Mouse (Mus musculus) MEL (cell line): Measurements from ENCODE around the gene Zap70. TPM values are rescaled to one million over a fixed set of nuclear protein-coding genes. Genes with fewer than 3 reads are reported as not detected.

ENCODE experiments used
- DNase-seq: peaks from one replicate; pipeline ENCODE4 v3.0.0; 2011; ENCODE audit warnings: low read depth, low spot score
- H3K27ac ChIP-seq: 2 replicates; pipeline ENCODE4 v1.5.1; 2012; ENCODE audit warnings: low read depth, mild to moderate bottlenecking, control low read depth, low read length, moderate library complexity; ENCODE audit not compliant: control insufficient read depth
- H3K27me3 ChIP-seq, 2 experiments: fragments of 150-350 bp in 1 of 2; sonication (generic) in 1 of 2; 2 replicates each; pipeline ENCODE4 v1.6.1; 2012; ENCODE audit warnings: low read length in 2 of 2, mild to moderate bottlenecking in 2 of 2, improper control_type of control experiment in 1 of 2, moderate library complexity in 1 of 2; ENCODE audit not compliant: insufficient read depth in 2 of 2, control insufficient read depth in 1 of 2
- H3K36me3 ChIP-seq, 2 experiments: 2 replicates each; pipeline ENCODE4 v1.6.1; 2012 to 2014; ENCODE audit warnings: low read length in 2 of 2, improper control_type of control experiment in 1 of 2, inconsistent platforms in 1 of 2, mild to moderate bottlenecking in 1 of 2; ENCODE audit not compliant: insufficient read depth in 2 of 2, control insufficient read depth in 1 of 2
- H3K4me1 ChIP-seq, 2 experiments: fragments of 150-350 bp in 1 of 2; sonication (generic) in 1 of 2; 2 replicates each; pipeline ENCODE4 v1.6.1; 2012; ENCODE audit warnings: low read length in 2 of 2, improper control_type of control experiment in 1 of 2, mild to moderate bottlenecking in 1 of 2; ENCODE audit not compliant: insufficient read depth in 2 of 2, control insufficient read depth in 1 of 2
- H3K4me3 ChIP-seq, 2 experiments: fragments of 150-350 bp in 1 of 2; sonication (generic) in 1 of 2; 2 replicates each; pipeline ENCODE4 v1.5.1; 2012; ENCODE audit warnings: low read depth in 2 of 2, low read length in 2 of 2, mild to moderate bottlenecking in 2 of 2, moderate library complexity in 2 of 2, control low read depth in 1 of 2, improper control_type of control experiment in 1 of 2; ENCODE audit not compliant: control insufficient read depth in 1 of 2, insufficient read depth in 1 of 2
- H3K79me2 ChIP-seq: 2 replicates; pipeline ENCODE4 v1.6.1; 2012; ENCODE audit warnings: mild to moderate bottlenecking, low read length, moderate library complexity; ENCODE audit not compliant: control insufficient read depth, poor library complexity, insufficient read depth
- H3K9ac ChIP-seq: 2 replicates; pipeline ENCODE4 v1.6.1; 2012; ENCODE audit warnings: low read depth, mild to moderate bottlenecking, control low read depth, low read length, moderate library complexity; ENCODE audit not compliant: control insufficient read depth, poor library complexity, severe bottlenecking
- H3K9me3 ChIP-seq: fragments of 150-350 bp; sonication (generic); replicated peaks from 2 replicates; pipeline ENCODE4 v1.6.1; 2012; ENCODE audit warnings: mild to moderate bottlenecking, low read length, improper control_type of control experiment, moderate library complexity; ENCODE audit not compliant: insufficient read depth
- BHLHE40 ChIP-seq: IDR thresholded peaks from 2 replicates; pipeline ENCODE4 v1.6.1; 2012; ENCODE audit warnings: low read depth, mild to moderate bottlenecking, inconsistent platforms, low read length, improper control_type of control experiment, borderline replicate concordance
- CTCF ChIP-seq, 3 experiments: IDR thresholded peaks in 2 of 3; conservative IDR thresholded peaks in 1 of 3; 2 replicates each; pipeline ENCODE4 v1.5.1; 2011 to 2012; ENCODE audit warnings: low read length in 3 of 3, low read depth in 2 of 3, mild to moderate bottlenecking in 2 of 3, improper control_type of control experiment in 1 of 3, inconsistent platforms in 1 of 3, mixed read lengths in 1 of 3, moderate library complexity in 1 of 3; ENCODE audit not compliant: control insufficient read depth in 1 of 3, insufficient read depth in 1 of 3, poor library complexity in 1 of 3, severe bottlenecking in 1 of 3
- MAFK ChIP-seq: IDR thresholded peaks from 2 replicates; pipeline ENCODE4 v1.6.1; 2011; ENCODE audit warnings: low read depth, mild to moderate bottlenecking, low read length, improper control_type of control experiment, borderline replicate concordance
- SIN3A ChIP-seq: IDR thresholded peaks from 2 replicates; pipeline ENCODE4 v1.6.1; 2012; ENCODE audit warnings: low read length, improper control_type of control experiment, inconsistent platforms
- SMC3 ChIP-seq: IDR thresholded peaks from 2 replicates; pipeline ENCODE4 v1.6.1; 2011; ENCODE audit warnings: low read depth, low read length, improper control_type of control experiment
- TBP ChIP-seq: IDR thresholded peaks from 2 replicates; pipeline ENCODE4 v1.8.0; 2011; ENCODE audit warnings: low read depth, low read length, improper control_type of control experiment
- ZC3H11A ChIP-seq: IDR thresholded peaks from 2 replicates; pipeline ENCODE4 v1.6.1; 2012; ENCODE audit warnings: low read depth, mild to moderate bottlenecking, inconsistent platforms, low read length, improper control_type of control experiment
- polyA plus RNA-seq, 2 experiments: library from polyadenylated mRNA; stranded (reverse) in 1 of 2; unstranded in 1 of 2; fragments of >175 nt in 1 of 2; fragments of >200 nt in 1 of 2; gene quantifications; 2 replicates each; pipeline versions ENCODE4 v1.2.1 to v1.2.4; 2012; ENCODE audit warnings: low replicate concordance in 2 of 2, low read depth in 1 of 2; ENCODE audit not compliant: insufficient read length in 2 of 2, insufficient read depth in 1 of 2, missing spikeins in 1 of 2
- total RNA-seq: library from RNA; depleted of rRNA; stranded (reverse); fragments of 300-350 nt; gene quantifications from 2 replicates; pipeline ENCODE4 v1.2.3, GENCODE M21; 2012

Zap70 gene
- total and polyA plus RNA-seq, 3 experiments: not detected

GRCm38 (mm10) chr1:36782476-36782875 lies 20.9 kb downstream of the Zap70 start:
- no peak for TF ChIP-seq TBP
- peak in 2 of 3 experiments; percentile 11 to 15; a peak in 1 of 6 replicates for TF ChIP-seq CTCF (IDR thresholded peaks at IDR 0.05 in 2 of 3, conservative IDR thresholded peaks at IDR 0.05 in 1 of 3; ENCODE audit: control insufficient read depth in 1 of 3, insufficient read depth in 1 of 3, low read depth in 2 of 3, low read length in 3 of 3, poor library complexity in 1 of 3, severe bottlenecking in 1 of 3)
- H3K79me2 ChIP-seq: no peaks in the 10 kb centered on the region
- H3K4me3 ChIP-seq: no peak overlapping the region
- no peaks in the 10 kb centered on the region for H3K27me3 ChIP-seq
- no peaks in the 10 kb centered on the region for H3K36me3 ChIP-seq
- H3K27ac ChIP-seq: no peak overlapping the region
- peaks cover 0 to 5% of the 10 kb centered on the region in 2 experiments; a peak in 1 of 4 replicates for H3K4me1 ChIP-seq
- H3K9me3 ChIP-seq: no peaks in the 10 kb centered on the region
- no peak for DNase-seq
- no peak overlapping the region for H3K9ac ChIP-seq

- Histone ChIP-seq H3K27me3 (no peaks in the 10 kb centered on the region), H3K9ac (no peak overlapping the region), H3K27ac (no peak overlapping the region), H3K4me3 (no peak overlapping the region), H3K36me3 (no peaks in the 10 kb centered on the region), H3K4me1 (peaks cover 0 to 5% of the 10 kb centered on the region in 2 experiments; a peak in 1 of 4 replicates), H3K79me2 (no peaks in the 10 kb centered on the region), H3K9me3 (no peaks in the 10 kb centered on the region)
- TF ChIP-seq SMC3 (peak; percentile 94), ZC3H11A (peak; percentile 95), CTCF (IDR thresholded peaks at IDR 0.05 in 2 of 3, conservative IDR thresholded peaks at IDR 0.05 in 1 of 3; ENCODE audit: control insufficient read depth in 1 of 3, insufficient read depth in 1 of 3, low read depth in 2 of 3, low read length in 3 of 3, poor library complexity in 1 of 3, severe bottlenecking in 1 of 3) (peak; percentile 63 to 94 (median 76)), MAFK (no peak), SIN3A (0 out of 2 replicates have a peak, but pooled peaks have one; percentile 18), BHLHE40 (no peak)
- peak; percentile 69 for DNase-seq
These were observed 23.0 kb downstream of the Zap70 start for GRCm38 (mm10) chr1:36784365-36785134.

- Histone ChIP-seq H3K4me3 (no peak overlapping the region), H3K9ac (no peak overlapping the region)
- DNase-seq: no peak
These were observed 23.6 kb downstream of the Zap70 start for GRCm38 (mm10) chr1:36785238-36785641.

More at GRCm38 (mm10) chr1:36785238-36785641, 23.6 kb downstream of the Zap70 start:
- Histone ChIP-seq H3K79me2 (no peaks in the 10 kb centered on the region), H3K27ac (no peak overlapping the region), H3K9me3 (no peaks in the 10 kb centered on the region), H3K27me3 (no peaks in the 10 kb centered on the region), H3K4me1 (peaks cover 0 to 5% of the 10 kb centered on the region in 2 experiments; a peak in 1 of 4 replicates), H3K36me3 (no peaks in the 10 kb centered on the region)
- TF ChIP-seq CTCF (IDR thresholded peaks at IDR 0.05 in 2 of 3, conservative IDR thresholded peaks at IDR 0.05 in 1 of 3; ENCODE audit: control insufficient read depth in 1 of 3, insufficient read depth in 1 of 3, low read depth in 2 of 3, low read length in 3 of 3, poor library complexity in 1 of 3, severe bottlenecking in 1 of 3): no peak
